Mouse (Mus musculus): ENCODE results near the gene Trpc2. TPM values are rescaled to one million over a fixed set of nuclear protein-coding genes. Genes with fewer than 3 reads are reported as not detected.

The Trpc2 gene
- polyA plus RNA-seq, 1 experiment from 2014 or later: not detected

- Histone ChIP-seq H3K4me1 (replicated peaks) (peaks cover 21% of the 10 kb centered on the region), H3K4me3 (replicated peaks) (no peak overlapping the region), H3K27me3 (replicated peaks) (no peaks in the 10 kb centered on the region), H3K9ac (no peak overlapping the region), H3K27ac (no peak overlapping the region), H3K36me3 (no peaks in the 10 kb centered on the region), H3K9me3 (no peaks in the 10 kb centered on the region), H3K4me2 (replicated peaks) (no peak overlapping the region)
- no peak for ATAC-seq
- 51% methylated on average over 5 of the region's 5 CpGs for WGBS
Observed at GRCm38 (mm10) chr7:102104126-102104525, 21.2 kb downstream of the Trpc2 start.

GRCm38 (mm10) chr7:102106700-102107141 lies 23.8 kb downstream of the Trpc2 start:
- peak overlapping the region; percentile 29 for H3K9ac ChIP-seq
- H3K27me3 ChIP-seq (replicated peaks): no peaks in the 10 kb centered on the region
- H3K4me2 ChIP-seq (replicated peaks): peak overlapping the region; percentile 67
- no peaks in the 10 kb centered on the region for H3K9me3 ChIP-seq
- WGBS: 15% methylated on average over 23 of the region's 23 CpGs
- peak overlapping the region; percentile 26 for H3K4me3 ChIP-seq (replicated peaks)
- H3K27ac ChIP-seq: no peak overlapping the region
- peak; percentile 48; the same call in 1 of the 2 replicates for ATAC-seq
- H3K4me1 ChIP-seq (replicated peaks): peaks cover 9% of the 10 kb centered on the region; the same call in 1 of the 2 replicates
- H3K36me3 ChIP-seq: no peaks in the 10 kb centered on the region

- H3K27me3 ChIP-seq (replicated peaks): no peaks in the 10 kb centered on the region
- ATAC-seq: no peak
- H3K27ac ChIP-seq: no peak overlapping the region
- H3K36me3 ChIP-seq: no peaks in the 10 kb centered on the region
- 88% methylated on average over 1 of the region's 1 CpGs for WGBS
- peaks cover 9% of the 10 kb centered on the region; the same call in 1 of the 2 replicates for H3K4me1 ChIP-seq (replicated peaks)
- no peak overlapping the region for H3K4me3 ChIP-seq (replicated peaks)
- no peaks in the 10 kb centered on the region for H3K9me3 ChIP-seq
- no peak overlapping the region for H3K9ac ChIP-seq
- no peak overlapping the region for H3K4me2 ChIP-seq (replicated peaks)
Observed at GRCm38 (mm10) chr7:102108206-102108605, 25.3 kb downstream of the Trpc2 start.

- no peak within 1 kb of the TSS for H3K4me3 ChIP-seq (replicated peaks)
- no peak for ATAC-seq
- H3K4me1 ChIP-seq (replicated peaks): peaks cover 9% of the 10 kb centered on the region; the same call in 1 of the 2 replicates
- H3K27me3 ChIP-seq (replicated peaks): no peaks in the 10 kb centered on the region
- no peak within 1 kb of the TSS for H3K4me2 ChIP-seq (replicated peaks)
- no peaks in the 10 kb centered on the region for H3K9me3 ChIP-seq
- H3K27ac ChIP-seq: no peak within 1 kb of the TSS
- WGBS: 82% methylated on average over 7 of the region's 7 CpGs
- H3K9ac ChIP-seq: no peak within 1 kb of the TSS
- H3K36me3 ChIP-seq: no peaks in the 10 kb centered on the region
Observed at GRCm38 (mm10) chr7:102109171-102109570, 26.3 kb downstream of the Trpc2 start, which contains the start of gene Art5. Art5 (minus strand) TSS chr7:102109489.

- H3K4me1 ChIP-seq (replicated peaks): peaks cover 9% of the 10 kb centered on the region; the same call in 1 of the 2 replicates
- no peaks in the 10 kb centered on the region for H3K27me3 ChIP-seq (replicated peaks)
- H3K9ac ChIP-seq: no peak overlapping the region
- WGBS: 87% methylated on average over 4 of the region's 4 CpGs
- H3K27ac ChIP-seq: no peak overlapping the region
- H3K4me3 ChIP-seq (replicated peaks): no peak overlapping the region
- no peak for ATAC-seq
- H3K9me3 ChIP-seq: no peaks in the 10 kb centered on the region
- H3K4me2 ChIP-seq (replicated peaks): no peak overlapping the region
- no peaks in the 10 kb centered on the region for H3K36me3 ChIP-seq
Observed at GRCm38 (mm10) chr7:102109746-102110145, 26.8 kb downstream of the Trpc2 start.

GRCm38 (mm10) chr7:102113151-102113729 lies 30.3 kb downstream of the Trpc2 start:
- no peaks in the 10 kb centered on the region for H3K4me1 ChIP-seq (replicated peaks)
- no peaks in the 10 kb centered on the region for H3K36me3 ChIP-seq
- peak; percentile 63 for ATAC-seq
- 76% methylated on average over 45 of the region's 45 CpGs for WGBS
- H3K9me3 ChIP-seq: no peaks in the 10 kb centered on the region
- H3K4me3 ChIP-seq (replicated peaks): no peak overlapping the region
- H3K9ac ChIP-seq: no peak overlapping the region
- H3K4me2 ChIP-seq (replicated peaks): 0 out of 2 replicates have a peak overlapping the region, but pooled peaks have one; percentile 14
- H3K27me3 ChIP-seq (replicated peaks): no peaks in the 10 kb centered on the region
- no peak overlapping the region for H3K27ac ChIP-seq

GRCm38 (mm10) chr7:102116579-102117331 lies 33.8 kb downstream of the Trpc2 start, which contains the start of gene Chrna10:
Chrna10 (minus strand) TSS chr7:102116828.
- 46% methylated on average over 7 of the region's 7 CpGs for WGBS

GRCm38 (mm10) chr7:102117382-102117781 lies 34.5 kb downstream of the Trpc2 start:
- Histone ChIP-seq H3K27me3 (replicated peaks) (no peaks in the 10 kb centered on the region), H3K4me3 (replicated peaks) (no peak overlapping the region), H3K9ac (no peak overlapping the region), H3K4me1 (replicated peaks) (no peaks in the 10 kb centered on the region), H3K27ac (no peak overlapping the region), H3K36me3 (peaks cover 20% of the 10 kb centered on the region; the same call in 1 of the 2 replicates), H3K9me3 (no peaks in the 10 kb centered on the region), H3K4me2 (replicated peaks) (no peak overlapping the region)
- ATAC-seq: no peak
- WGBS: 71% methylated on average over 6 of the region's 6 CpGs

More at GRCm38 (mm10) chr7:102116579-102117331, 33.8 kb downstream of the Trpc2 start, which contains the start of gene Chrna10:
- H3K27ac ChIP-seq: no peak within 1 kb of the TSS
- ATAC-seq: no peak
- no peak within 1 kb of the TSS for H3K9ac ChIP-seq
- H3K36me3 ChIP-seq: peaks cover 15% of the 10 kb centered on the region; the same call in 1 of the 2 replicates
- H3K4me2 ChIP-seq (replicated peaks): no peak within 1 kb of the TSS
- H3K9me3 ChIP-seq: no peaks in the 10 kb centered on the region
- no peak within 1 kb of the TSS for H3K4me3 ChIP-seq (replicated peaks)
- no peaks in the 10 kb centered on the region for H3K27me3 ChIP-seq (replicated peaks)
- H3K4me1 ChIP-seq (replicated peaks): no peaks in the 10 kb centered on the region

GRCm38 (mm10) chr7:102120326-102120725 lies 37.4 kb downstream of the Trpc2 start:
- Histone ChIP-seq H3K36me3 (peaks cover 47% of the 10 kb centered on the region), H3K27ac (no peak overlapping the region), H3K27me3 (replicated peaks) (no peaks in the 10 kb centered on the region), H3K4me1 (replicated peaks) (no peaks in the 10 kb centered on the region), H3K4me3 (replicated peaks) (no peak overlapping the region), H3K4me2 (replicated peaks) (no peak overlapping the region), H3K9ac (no peak overlapping the region), H3K9me3 (no peaks in the 10 kb centered on the region)
- 94% methylated on average over 10 of the region's 10 CpGs for WGBS
- ATAC-seq: no peak

GRCm38 (mm10) chr7:102132395-102132794 lies 49.5 kb downstream of the Trpc2 start:
- Histone ChIP-seq H3K9ac (no peak overlapping the region), H3K4me2 (replicated peaks) (no peak overlapping the region)
- WGBS: 79% methylated on average over 4 of the region's 4 CpGs

GRCm38 (mm10) chr7:102137464-102137863 lies 54.5 kb downstream of the Trpc2 start:
- H3K36me3 ChIP-seq: peaks cover 27% of the 10 kb centered on the region
- no peak overlapping the region for H3K9ac ChIP-seq
- H3K9me3 ChIP-seq: no peaks in the 10 kb centered on the region
- no peak for ATAC-seq
- H3K27me3 ChIP-seq (replicated peaks): no peaks in the 10 kb centered on the region
- H3K4me3 ChIP-seq (replicated peaks): no peak overlapping the region
- no peak overlapping the region for H3K27ac ChIP-seq
- WGBS: 85% methylated on average over 1 of the region's 1 CpGs
- H3K4me2 ChIP-seq (replicated peaks): no peak overlapping the region
- H3K4me1 ChIP-seq (replicated peaks): no peaks in the 10 kb centered on the region

More at GRCm38 (mm10) chr7:102132395-102132794, 49.5 kb downstream of the Trpc2 start:
- Histone ChIP-seq H3K27me3 (replicated peaks) (no peaks in the 10 kb centered on the region), H3K9me3 (no peaks in the 10 kb centered on the region), H3K4me1 (replicated peaks) (no peaks in the 10 kb centered on the region), H3K4me3 (replicated peaks) (no peak overlapping the region), H3K27ac (no peak overlapping the region), H3K36me3 (peaks cover 25% of the 10 kb centered on the region)
- no peak for ATAC-seq

GRCm38 (mm10) chr7:102137898-102138297 lies 55.0 kb downstream of the Trpc2 start:
- ATAC-seq: no peak
- Histone ChIP-seq H3K4me3 (replicated peaks) (no peak overlapping the region), H3K36me3 (peaks cover 24% of the 10 kb centered on the region), H3K27ac (no peak overlapping the region), H3K27me3 (replicated peaks) (no peaks in the 10 kb centered on the region), H3K4me1 (replicated peaks) (no peaks in the 10 kb centered on the region), H3K9me3 (no peaks in the 10 kb centered on the region), H3K9ac (no peak overlapping the region), H3K4me2 (replicated peaks) (no peak overlapping the region)
- WGBS: 96% methylated on average over 5 of the region's 5 CpGs

Data from intestine, embryonic 15.5 days (tissue).